Mouse (Mus musculus) E14TG2a.4 (cell line): ENCODE measurements at regions not wholly inside any gene's neighbourhood (a gene's known extent, or its start where the extent isn't known, plus 50 kb on each side); places are given as distances from the start of the nearest gene placed in this dataset.

ENCODE experiments used
- CTCF ChIP-seq: conservative IDR thresholded peaks from 2 replicates; pipeline ENCODE4 v1.5.1; 2014; ENCODE audit warnings: low read length
- NANOG ChIP-seq: IDR thresholded peaks from 2 replicates; pipeline ENCODE4 v1.6.1; 2014; ENCODE audit warnings: borderline replicate concordance, low read length, mixed read lengths
- POU5F1 ChIP-seq: IDR thresholded peaks from 2 replicates; pipeline ENCODE4 v1.6.1; 2014; ENCODE audit warnings: low read length, borderline replicate concordance

GRCm38 (mm10) chr3:98968811-98969210 lies 75.8 kb upstream of the Hao2 start:
- TF ChIP-seq CTCF (no peak), POU5F1 (no peak), NANOG (no peak)
